Mouse (Mus musculus) kidney, postnatal 36 days (tissue): Measurements from ENCODE around the gene 3110082I17Rik.

Source experiments
- DNase-seq, 2 experiments: peaks; one replicate each; pipeline ENCODE4 v3.0.0; 2021 to 2022; ENCODE audit warnings: mixed read lengths in 2 of 2

Gene 3110082I17Rik

GRCm38 (mm10) chr5:139323260-139323924, 136.9 kb downstream of the 3110082I17Rik start:
- DNase-seq = peak; percentile 64 to 78

- no peak for DNase-seq
These were observed 139.0 kb downstream of the 3110082I17Rik start for GRCm38 (mm10) chr5:139321331-139321730.

GRCm38 (mm10) chr5:139320424-139320823, 139.9 kb downstream of the 3110082I17Rik start:
- DNase-seq = peak; percentile 75 to 76

GRCm38 (mm10) chr5:139317751-139318504, 142.4 kb downstream of the 3110082I17Rik start:
- DNase-seq = peak in 1 of 2 experiments; percentile 41

- DNase-seq = peak; percentile 96 to 97
These were observed 143.2 kb downstream of the 3110082I17Rik start for GRCm38 (mm10) chr5:139316982-139317675.

GRCm38 (mm10) chr5:139314941-139315642, 145.2 kb downstream of the 3110082I17Rik start:
- DNase-seq = peak; percentile 55 to 78

GRCm38 (mm10) chr5:139313536-139313935, 146.8 kb downstream of the 3110082I17Rik start:
- peak; percentile 49 to 59 for DNase-seq

GRCm38 (mm10) chr5:139311822-139312221, 148.5 kb downstream of the 3110082I17Rik start:
- DNase-seq = no peak

- DNase-seq = no peak
These were observed 149.8 kb downstream of the 3110082I17Rik start for GRCm38 (mm10) chr5:139310477-139310876.

- DNase-seq = no peak
These were observed 150.4 kb downstream of the 3110082I17Rik start for GRCm38 (mm10) chr5:139309946-139310345.
